Mouse (Mus musculus): ENCODE measurements around the gene Kazald1.
A peak's percentile ranks its signal among the peaks of the same experiment; 100 is the strongest.

DNA sequence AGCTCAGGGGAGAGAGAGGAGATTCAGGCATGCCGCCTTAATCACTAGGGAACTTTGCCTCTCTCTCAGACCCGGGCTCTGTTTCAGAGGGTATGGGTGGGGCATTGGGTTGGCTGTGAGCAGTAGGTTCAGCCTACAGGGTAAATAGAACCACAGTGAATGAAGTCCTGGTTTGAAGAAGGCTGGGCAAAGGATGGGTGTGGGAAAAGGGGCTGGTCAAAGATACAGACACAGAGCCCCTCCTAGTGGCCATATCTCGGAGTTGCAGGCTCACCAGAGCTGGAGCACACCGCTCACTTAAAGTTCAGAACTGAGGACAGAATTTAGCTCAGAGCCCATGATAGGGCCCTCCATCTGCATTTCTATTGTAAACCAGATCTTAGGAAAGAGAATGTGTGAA is 43.3 kb upstream of the Kazald1 start:
- TF ChIP-seq CTCF (IDR thresholded peaks at IDR 0.05; ENCODE audit: low read depth) (peak; percentile 85), EP300 (IDR thresholded peaks at IDR 0.05; ENCODE audit: low read depth) (no peak)

All from heart, postnatal 0 days (tissue).